Mouse (Mus musculus): ENCODE data around the gene Gm49450. TPM values are rescaled to one million over a fixed set of nuclear protein-coding genes. Genes with fewer than 3 reads are reported as not detected.

Gm49450 gene
- polyA plus RNA-seq, 1 experiment from 2014 or later, result not detected

DNA sequence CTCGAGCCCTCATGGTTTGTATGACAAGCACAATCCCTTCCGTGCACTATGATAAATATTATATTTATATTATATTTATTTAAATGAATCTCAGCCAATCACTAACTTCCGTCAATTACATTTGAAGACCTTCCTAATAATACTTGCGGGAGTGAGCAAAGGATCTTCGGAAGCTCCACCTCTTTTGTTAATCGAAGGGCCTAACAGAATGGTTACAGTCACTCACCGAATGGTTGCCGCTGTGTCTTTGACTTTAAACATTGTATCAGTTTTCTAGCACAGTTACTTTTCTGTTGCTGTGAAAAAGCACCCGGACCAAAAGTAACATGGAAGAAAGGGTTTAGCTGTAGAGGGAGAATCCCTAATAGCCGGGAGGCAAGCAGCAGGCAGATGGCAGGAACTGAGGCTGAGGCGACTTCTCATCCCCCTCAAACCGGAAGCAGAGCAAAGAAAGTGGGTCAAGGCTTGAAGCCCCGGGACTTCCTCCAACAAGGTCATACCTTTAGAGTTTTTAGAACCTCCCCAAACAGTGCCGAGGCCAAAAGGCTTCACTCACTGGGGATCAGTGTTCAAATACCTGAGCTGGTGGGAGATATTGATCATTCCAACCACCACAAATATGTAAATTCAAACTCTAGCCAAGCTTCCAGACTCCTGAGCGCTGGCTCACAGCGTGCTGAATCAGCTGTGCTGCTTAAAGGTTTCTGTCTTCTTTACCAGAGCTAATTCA is 16.2 kb upstream of the Gm49450 start:
- H3K9me3 ChIP-seq, result no peaks in the 10 kb centered on the region
- H3K36me3 ChIP-seq, result no peaks in the 10 kb centered on the region
- ATAC-seq (ENCODE audit: insufficient number of reproducible peaks, insufficient read depth, low FRiP score, low TSS enrichment, low read depth), result no peak
- H3K4me2 ChIP-seq, result peak overlapping the region; percentile 11
- H3K27ac ChIP-seq, result peak overlapping the region; percentile 64; the same call in 1 of the 2 replicates
- peaks cover 21% of the 10 kb centered on the region for H3K4me1 ChIP-seq (replicated peaks)
- no peak overlapping the region for H3K4me3 ChIP-seq (replicated peaks)
- WGBS, result 27% methylated on average over 16 of the region's 16 CpGs
- H3K9ac ChIP-seq (replicated peaks), result no peak overlapping the region
- no peaks in the 10 kb centered on the region for H3K27me3 ChIP-seq

GRCm38 (mm10) chr15:98968701-98969371 is 15.5 kb upstream of the Gm49450 start:
- Histone ChIP-seq H3K27me3 (no peaks in the 10 kb centered on the region), H3K4me3 (replicated peaks) (no peak overlapping the region), H3K9ac (replicated peaks) (0 out of 2 replicates have a peak overlapping the region, but pooled peaks have one; percentile 13), H3K36me3 (no peaks in the 10 kb centered on the region), H3K4me1 (replicated peaks) (peaks cover 21% of the 10 kb centered on the region), H3K9me3 (0 out of 2 replicates have a peak, but pooled peaks cover 3% of the 10 kb centered on the region), H3K4me2 (peak overlapping the region; percentile 11), H3K27ac (peak overlapping the region; percentile 64)
- 16% methylated on average over 12 of the region's 12 CpGs for WGBS
- ATAC-seq (ENCODE audit: insufficient number of reproducible peaks, insufficient read depth, low FRiP score, low TSS enrichment, low read depth), result no peak

GRCm38 (mm10) chr15:98959531-98959930 is 6.2 kb upstream of the Gm49450 start:
- WGBS, result 85% methylated on average over 3 of the region's 3 CpGs
- no peak for ATAC-seq (ENCODE audit: insufficient number of reproducible peaks, insufficient read depth, low FRiP score, low TSS enrichment, low read depth)
- H3K27ac ChIP-seq, result no peak overlapping the region
- peaks cover 8% of the 10 kb centered on the region for H3K4me1 ChIP-seq (replicated peaks)
- no peak overlapping the region for H3K4me2 ChIP-seq
- H3K4me3 ChIP-seq (replicated peaks), result no peak overlapping the region
- H3K36me3 ChIP-seq, result no peaks in the 10 kb centered on the region
- H3K9me3 ChIP-seq, result 0 out of 2 replicates have a peak, but pooled peaks cover 5% of the 10 kb centered on the region
- no peaks in the 10 kb centered on the region for H3K27me3 ChIP-seq
- H3K9ac ChIP-seq (replicated peaks), result no peak overlapping the region

DNA sequence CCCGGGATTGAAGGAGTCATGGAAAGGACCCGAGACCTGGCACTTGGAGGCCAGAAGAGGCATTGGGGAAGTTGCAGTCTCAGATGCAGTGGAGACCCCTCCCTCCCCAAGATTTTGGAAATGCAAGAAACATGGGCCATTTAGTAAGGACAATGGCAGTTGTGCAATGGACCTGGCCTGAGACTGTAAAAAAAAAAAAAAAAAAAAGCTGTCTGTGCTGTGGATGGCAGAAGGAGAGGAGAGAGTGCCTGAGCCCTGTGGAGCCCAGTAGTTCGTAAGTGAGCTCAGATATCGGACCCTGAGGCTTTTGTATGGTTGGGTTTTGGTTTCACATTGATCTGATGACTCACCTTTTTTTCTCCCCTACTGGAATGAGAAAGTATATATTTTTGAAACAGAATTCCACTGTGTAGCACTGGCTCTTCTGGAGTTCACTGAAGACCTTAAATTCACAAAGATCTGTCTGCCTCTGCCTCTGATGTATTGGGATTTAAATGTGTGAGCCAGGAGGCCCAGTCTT is 5.6 kb upstream of the Gm49450 start:
- WGBS, result 92% methylated on average over 4 of the region's 4 CpGs
- ATAC-seq (ENCODE audit: insufficient number of reproducible peaks, insufficient read depth, low FRiP score, low TSS enrichment, low read depth), result no peak
- no peak overlapping the region for H3K27ac ChIP-seq

GRCm38 (mm10) chr15:98957475-98957874 is 4.1 kb upstream of the Gm49450 start:
- no peaks in the 10 kb centered on the region for H3K9me3 ChIP-seq
- no peaks in the 10 kb centered on the region for H3K27me3 ChIP-seq
- peaks cover 13% of the 10 kb centered on the region for H3K4me1 ChIP-seq (replicated peaks)
- H3K4me3 ChIP-seq (replicated peaks), result no peak overlapping the region
- no peaks in the 10 kb centered on the region for H3K36me3 ChIP-seq
- no peak for ATAC-seq (ENCODE audit: insufficient number of reproducible peaks, insufficient read depth, low FRiP score, low TSS enrichment, low read depth)
- no peak overlapping the region for H3K4me2 ChIP-seq
- H3K9ac ChIP-seq (replicated peaks), result no peak overlapping the region
- H3K27ac ChIP-seq, result no peak overlapping the region
- WGBS, result 88% methylated on average over 5 of the region's 5 CpGs

More for the DNA sequence above, 5.6 kb upstream of the Gm49450 start:
- Histone ChIP-seq H3K9me3 (0 out of 2 replicates have a peak, but pooled peaks cover 3% of the 10 kb centered on the region), H3K4me2 (no peak overlapping the region), H3K36me3 (no peaks in the 10 kb centered on the region), H3K4me3 (replicated peaks) (no peak overlapping the region), H3K4me1 (replicated peaks) (peaks cover 12% of the 10 kb centered on the region), H3K9ac (replicated peaks) (no peak overlapping the region), H3K27me3 (no peaks in the 10 kb centered on the region)

DNA sequence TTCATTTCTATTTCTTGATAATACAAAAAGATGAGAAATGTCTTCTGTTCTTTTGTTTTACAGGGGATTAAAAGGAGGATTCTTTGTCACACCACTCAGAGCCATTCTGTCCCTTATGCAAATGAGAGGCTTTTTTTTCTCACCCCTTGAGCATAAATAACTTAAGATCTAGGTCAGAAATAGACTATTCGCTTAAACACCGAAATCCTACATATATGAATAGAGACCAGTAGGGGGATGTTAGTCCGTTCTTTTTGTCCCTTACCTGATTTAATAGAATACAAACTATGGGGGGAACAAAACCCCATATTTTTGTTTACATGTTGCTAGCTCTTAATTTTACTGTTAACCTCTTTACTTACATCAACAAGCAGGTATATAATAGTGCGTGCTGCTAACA is 2.6 kb upstream of the Gm49450 start:
- Histone ChIP-seq H3K9ac (replicated peaks) (no peak overlapping the region), H3K4me2 (no peak overlapping the region), H3K36me3 (peaks cover 2% of the 10 kb centered on the region), H3K9me3 (no peaks in the 10 kb centered on the region), H3K4me1 (replicated peaks) (peaks cover 20% of the 10 kb centered on the region), H3K27me3 (no peaks in the 10 kb centered on the region), H3K27ac (no peak overlapping the region), H3K4me3 (replicated peaks) (no peak overlapping the region)
- ATAC-seq (ENCODE audit: insufficient number of reproducible peaks, insufficient read depth, low FRiP score, low TSS enrichment, low read depth), result no peak
- WGBS, result 90% methylated on average over 4 of the region's 4 CpGs

GRCm38 (mm10) chr15:98955324-98955723 is 2.0 kb upstream of the Gm49450 start:
- ATAC-seq (ENCODE audit: insufficient number of reproducible peaks, insufficient read depth, low FRiP score, low TSS enrichment, low read depth), result no peak
- no peaks in the 10 kb centered on the region for H3K27me3 ChIP-seq
- 81% methylated on average over 4 of the region's 4 CpGs for WGBS
- peaks cover 20% of the 10 kb centered on the region for H3K4me1 ChIP-seq (replicated peaks)
- no peak overlapping the region for H3K27ac ChIP-seq
- peak overlapping the region; percentile 81; the same call in 1 of the 2 replicates for H3K4me2 ChIP-seq
- H3K4me3 ChIP-seq (replicated peaks), result no peak overlapping the region
- 0 out of 2 replicates have a peak overlapping the region, but pooled peaks have one; percentile 18 for H3K9ac ChIP-seq (replicated peaks)
- H3K36me3 ChIP-seq, result peaks cover 4% of the 10 kb centered on the region
- H3K9me3 ChIP-seq, result no peaks in the 10 kb centered on the region

- Histone ChIP-seq H3K9me3 (no peaks in the 10 kb centered on the region), H3K9ac (replicated peaks) (peak overlapping the region; percentile 18; the same call in 1 of the 2 replicates), H3K36me3 (peaks cover 6% of the 10 kb centered on the region), H3K27me3 (no peaks in the 10 kb centered on the region), H3K4me3 (replicated peaks) (no peak overlapping the region; the same call in 1 of the 2 replicates), H3K4me1 (replicated peaks) (peaks cover 20% of the 10 kb centered on the region), H3K4me2 (peak overlapping the region; percentile 81), H3K27ac (peak overlapping the region; percentile 79)
- 26% methylated on average over 14 of the region's 14 CpGs for WGBS
- ATAC-seq (ENCODE audit: insufficient number of reproducible peaks, insufficient read depth, low FRiP score, low TSS enrichment, low read depth), result no peak
These were observed 1.3 kb upstream of the Gm49450 start for GRCm38 (mm10) chr15:98954425-98955253.

DNA sequence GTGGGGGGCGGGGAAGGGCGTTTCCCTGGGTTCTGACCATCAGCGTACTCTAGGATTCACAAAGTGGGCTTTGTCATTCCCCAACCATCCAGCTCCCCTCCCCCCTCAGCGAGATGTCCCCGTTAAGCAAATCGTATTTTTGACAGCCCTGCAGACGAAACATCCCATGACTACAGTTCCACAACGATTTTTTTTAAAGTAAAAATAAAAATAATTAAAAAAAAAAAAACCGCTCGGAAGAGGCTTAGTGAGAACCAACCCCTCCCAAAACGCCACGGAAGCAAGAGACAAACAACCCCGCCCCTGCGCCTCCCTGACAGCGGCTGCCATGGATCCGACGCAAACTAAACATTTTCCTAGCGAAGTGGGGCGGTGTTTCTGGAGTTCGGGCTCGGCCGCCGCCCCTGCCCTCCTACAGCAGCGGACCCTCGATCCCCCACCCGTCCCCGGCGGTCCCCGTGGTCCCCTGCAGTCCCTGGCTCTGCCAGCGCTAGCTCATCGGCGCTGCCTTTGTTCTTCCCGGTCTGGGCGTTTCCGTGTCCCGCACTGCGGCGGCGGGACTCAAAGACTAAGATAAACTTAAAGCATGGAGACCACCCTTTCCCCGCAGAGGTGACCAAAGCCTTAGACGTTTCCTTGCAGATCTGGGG is 475 bp downstream of the Gm49450 start:
- peak overlapping the region; percentile 99 for H3K27ac ChIP-seq
- no peaks in the 10 kb centered on the region for H3K9me3 ChIP-seq
- peaks cover 20% of the 10 kb centered on the region for H3K4me1 ChIP-seq (replicated peaks)
- H3K9ac ChIP-seq (replicated peaks), result peak overlapping the region; percentile 96
- H3K36me3 ChIP-seq, result peaks cover 16% of the 10 kb centered on the region
- H3K4me2 ChIP-seq, result peak overlapping the region; percentile 81
- no peaks in the 10 kb centered on the region for H3K27me3 ChIP-seq
- ATAC-seq (ENCODE audit: insufficient number of reproducible peaks, insufficient read depth, low FRiP score, low TSS enrichment, low read depth), result peak; percentile 87
- under 1% methylated on average over 41 of the region's 41 CpGs for WGBS
- peak overlapping the region; percentile 83 for H3K4me3 ChIP-seq (replicated peaks)

DNA sequence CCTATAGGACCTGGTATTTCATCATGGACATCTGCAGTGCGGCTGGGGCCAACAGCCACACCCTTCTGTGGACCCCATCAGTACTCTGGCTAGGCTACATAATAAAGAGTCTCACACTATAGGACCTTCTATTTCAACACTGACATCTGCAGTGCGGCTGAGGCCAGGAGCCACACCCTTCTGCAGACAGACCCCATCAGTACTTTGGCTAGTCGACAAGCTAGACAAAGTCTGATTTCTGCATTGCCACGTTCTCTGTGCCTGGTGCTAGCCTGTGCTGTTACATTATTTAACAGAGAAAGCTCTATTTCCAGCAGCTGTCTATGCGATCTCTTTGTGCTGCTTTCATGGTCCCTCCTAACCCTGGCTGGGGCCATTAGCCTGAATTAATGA is 1.3 kb downstream of the Gm49450 start:
- Histone ChIP-seq H3K27me3 (no peaks in the 10 kb centered on the region), H3K4me3 (replicated peaks) (peak overlapping the region; percentile 83), H3K4me1 (replicated peaks) (peaks cover 20% of the 10 kb centered on the region), H3K27ac (peak overlapping the region; percentile 78), H3K4me2 (peak overlapping the region; percentile 81), H3K36me3 (peaks cover 16% of the 10 kb centered on the region), H3K9me3 (no peaks in the 10 kb centered on the region), H3K9ac (replicated peaks) (peak overlapping the region; percentile 96)
- no peak for ATAC-seq (ENCODE audit: insufficient number of reproducible peaks, insufficient read depth, low FRiP score, low TSS enrichment, low read depth)
- 37% methylated on average over 5 of the region's 5 CpGs for WGBS

All from limb, embryonic 12.5 days (tissue).